Mouse (Mus musculus): ENCODE measurements around the gene Frmd4b. TPM values are rescaled to one million over a fixed set of nuclear protein-coding genes. Genes with fewer than 3 reads are reported as not detected.
"Not testable (repeated sequence)": the region's sequence is repeated elsewhere in the genome, so short reads cannot be mapped to it uniquely, and the experiment has no call there.

Frmd4b gene
- polyA plus RNA-seq, 2 experiments, result 5.7 to 6.4 TPM

DNA sequence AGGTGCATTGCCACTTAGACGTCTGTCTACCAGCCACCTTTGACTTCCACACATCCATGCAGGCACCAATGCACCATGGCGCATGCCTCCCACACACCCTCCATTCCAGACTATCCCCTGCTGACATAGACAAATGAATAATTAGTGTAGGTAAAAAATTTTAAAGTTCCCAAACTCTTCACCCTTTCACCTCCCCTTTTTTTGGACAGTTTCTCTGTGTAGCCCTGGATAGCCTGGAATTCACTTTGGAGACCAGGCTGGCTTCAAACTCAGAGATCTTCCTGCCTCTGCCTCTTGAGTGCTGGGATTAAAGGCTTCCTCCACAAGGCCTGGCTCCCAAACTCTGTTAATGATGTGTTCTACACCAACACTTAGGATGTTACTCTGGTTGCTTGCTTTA lies 253.5 kb downstream of the Frmd4b start:
- WGBS (ENCODE audit: insufficient replicate concordance), result 75% methylated on average over 2 of the region's 2 CpGs
- Histone ChIP-seq H3K4me3 (ENCODE audit: insufficient read depth in 1 of 2, low read depth in 2 of 2, low read length in 2 of 2) (no peak overlapping the region), H3K27ac (no peak overlapping the region), H3K27me3 (ENCODE audit: control insufficient read depth, insufficient read depth, low read length) (no peaks in the 10 kb centered on the region), H3K4me1 (replicated peaks; ENCODE audit: control insufficient read depth in 2 of 2, insufficient read depth in 2 of 2, low read length in 1 of 2) (no peaks in the 10 kb centered on the region), H3K4me2 (ENCODE audit: low read depth) (no peak overlapping the region), H3K9ac (replicated peaks) (no peak overlapping the region), H3K36me3 (replicated peaks; ENCODE audit: control insufficient read depth, insufficient read depth, low read depth) (no peaks in the 10 kb centered on the region), H3K9me3 (ENCODE audit: control insufficient read depth, low read length) (no peaks in the 10 kb centered on the region)
- ATAC-seq (ENCODE audit: insufficient read depth) (no peak), DNase-seq (ENCODE audit: low read depth in 3 of 3, low spot score in 3 of 3) (no peak)
- TF ChIP-seq CTCF (IDR thresholded peaks at IDR 0.05; ENCODE audit: low read depth), result no peak
- TF ChIP-seq EP300 (IDR thresholded peaks at IDR 0.05; ENCODE audit: low read depth), result no peak

DNA sequence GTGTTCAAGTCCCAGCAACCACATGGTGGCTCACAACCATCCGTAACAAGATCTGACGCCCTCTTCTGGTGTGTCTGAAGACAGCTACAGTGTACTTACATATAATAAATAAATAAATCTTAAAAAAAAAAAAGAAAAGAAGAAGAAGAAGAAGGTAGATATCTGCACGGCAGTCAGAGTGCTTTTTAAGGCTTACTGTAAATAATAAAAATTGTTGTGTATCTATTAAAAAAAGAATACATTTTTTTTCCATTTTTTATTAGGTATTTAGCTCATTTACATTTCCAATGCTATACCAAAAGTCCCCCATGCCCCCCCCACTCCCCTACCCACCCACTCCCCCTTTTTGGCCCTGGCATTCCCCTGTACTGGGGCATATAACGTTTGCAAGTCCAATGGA lies 259.7 kb downstream of the Frmd4b start:
- DNase-seq (ENCODE audit: low read depth in 3 of 3, low spot score in 3 of 3), result peak; percentile 15 to 74 (median 49)
- H3K4me1 ChIP-seq (replicated peaks; ENCODE audit: control insufficient read depth in 2 of 2, insufficient read depth in 2 of 2, low read length in 1 of 2), result not testable (repeated sequence)
- 59% methylated on average over 2 of the region's 4 CpGs for whole genome bisulfite sequencing (ENCODE audit: insufficient replicate concordance)

DNA sequence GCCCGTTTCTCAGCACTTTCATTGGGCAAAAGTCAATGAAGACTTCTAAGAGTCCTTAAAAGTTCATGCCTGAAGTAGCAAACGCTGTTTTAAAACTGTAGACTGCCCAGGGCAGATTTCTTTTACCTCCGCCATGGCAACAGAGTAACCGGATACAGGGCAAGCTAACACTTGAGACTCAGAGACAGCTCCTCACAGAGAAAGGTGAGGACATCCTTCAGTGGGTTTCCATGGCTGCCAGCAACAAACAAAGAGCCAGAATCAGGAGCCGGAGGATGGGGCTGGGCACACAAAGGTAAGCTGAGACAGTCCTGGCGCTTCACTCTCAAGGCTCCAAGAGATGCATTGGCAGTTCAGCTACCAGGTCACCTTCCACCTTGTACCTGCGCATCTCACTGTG lies 260.7 kb downstream of the Frmd4b start:
- no peak overlapping the region for H3K4me2 ChIP-seq (ENCODE audit: low read depth)
- WGBS (ENCODE audit: insufficient replicate concordance), result 67% methylated on average over 7 of the region's 7 CpGs

More for the DNA sequence above, 259.7 kb downstream of the Frmd4b start:
- not testable (repeated sequence) for ATAC-seq (ENCODE audit: insufficient read depth); H3K9ac ChIP-seq (replicated peaks); H3K36me3 ChIP-seq (replicated peaks; ENCODE audit: control insufficient read depth, insufficient read depth, low read depth); H3K4me3 ChIP-seq (ENCODE audit: insufficient read depth in 1 of 2, low read depth in 2 of 2, low read length in 2 of 2); H3K27me3 ChIP-seq (ENCODE audit: control insufficient read depth, insufficient read depth, low read length); H3K4me2 ChIP-seq (ENCODE audit: low read depth); H3K9me3 ChIP-seq (ENCODE audit: control insufficient read depth, low read length); H3K27ac ChIP-seq

DNA sequence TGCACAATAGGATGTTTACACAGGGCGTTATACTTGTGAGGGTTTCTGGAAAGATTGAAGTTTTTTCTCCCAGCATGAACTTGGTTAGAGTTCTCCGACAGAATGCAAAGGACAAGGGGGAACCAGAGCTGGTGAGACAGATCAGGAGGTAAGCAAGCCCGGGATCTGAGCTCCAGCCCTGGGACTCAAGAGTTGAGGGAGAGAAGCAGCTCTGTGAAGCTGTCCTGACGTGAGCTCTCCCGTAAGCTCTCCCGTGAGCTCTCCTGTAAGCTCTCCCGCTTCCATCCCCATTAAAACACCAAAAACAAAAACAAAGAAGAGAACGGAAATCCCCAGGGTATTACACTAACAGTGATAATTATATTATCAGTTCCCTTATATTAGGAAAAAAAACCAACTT lies 262.2 kb downstream of the Frmd4b start:
- 53% methylated on average over 8 of the region's 8 CpGs for WGBS (ENCODE audit: insufficient replicate concordance)
- H3K27ac ChIP-seq, result no peak overlapping the region
- H3K9ac ChIP-seq (replicated peaks), result no peak overlapping the region
- H3K4me2 ChIP-seq (ENCODE audit: low read depth), result no peak overlapping the region; the same call in 1 of the 2 replicates
- DNase-seq (ENCODE audit: low read depth in 3 of 3, low spot score in 3 of 3), result no peak
- ATAC-seq (ENCODE audit: insufficient read depth), result no peak
- H3K4me1 ChIP-seq (replicated peaks; ENCODE audit: control insufficient read depth in 2 of 2, insufficient read depth in 2 of 2, low read length in 1 of 2), result peaks cover 0 to 8% of the 10 kb centered on the region in 2 experiments; a peak in 3 of 4 replicates
- no peak overlapping the region for H3K4me3 ChIP-seq (ENCODE audit: insufficient read depth in 1 of 2, low read depth in 2 of 2, low read length in 2 of 2)
- TF ChIP-seq CTCF (IDR thresholded peaks at IDR 0.05; ENCODE audit: low read depth), result no peak
- TF ChIP-seq EP300 (IDR thresholded peaks at IDR 0.05; ENCODE audit: low read depth), result no peak
- no peaks in the 10 kb centered on the region for H3K36me3 ChIP-seq (replicated peaks; ENCODE audit: control insufficient read depth, insufficient read depth, low read depth)
- H3K27me3 ChIP-seq (ENCODE audit: control insufficient read depth, insufficient read depth, low read length), result no peaks in the 10 kb centered on the region
- no peaks in the 10 kb centered on the region for H3K9me3 ChIP-seq (ENCODE audit: control insufficient read depth, low read length)

More for the DNA sequence above, 260.7 kb downstream of the Frmd4b start:
- Histone ChIP-seq H3K9ac (replicated peaks) (no peak overlapping the region), H3K9me3 (ENCODE audit: control insufficient read depth, low read length) (no peaks in the 10 kb centered on the region), H3K27me3 (ENCODE audit: control insufficient read depth, insufficient read depth, low read length) (no peaks in the 10 kb centered on the region), H3K27ac (no peak overlapping the region), H3K4me1 (replicated peaks; ENCODE audit: control insufficient read depth in 2 of 2, insufficient read depth in 2 of 2, low read length in 1 of 2) (peaks cover 0 to 5% of the 10 kb centered on the region in 2 experiments; a peak in 2 of 4 replicates), H3K4me3 (ENCODE audit: insufficient read depth in 1 of 2, low read depth in 2 of 2, low read length in 2 of 2) (no peak overlapping the region), H3K36me3 (replicated peaks; ENCODE audit: control insufficient read depth, insufficient read depth, low read depth) (no peaks in the 10 kb centered on the region)
- ATAC-seq (ENCODE audit: insufficient read depth) (no peak), DNase-seq (ENCODE audit: low read depth in 3 of 3, low spot score in 3 of 3) (no peak)
- no peak for TF ChIP-seq EP300 (IDR thresholded peaks at IDR 0.05; ENCODE audit: low read depth)
- TF ChIP-seq CTCF (IDR thresholded peaks at IDR 0.05; ENCODE audit: low read depth), result no peak

DNA sequence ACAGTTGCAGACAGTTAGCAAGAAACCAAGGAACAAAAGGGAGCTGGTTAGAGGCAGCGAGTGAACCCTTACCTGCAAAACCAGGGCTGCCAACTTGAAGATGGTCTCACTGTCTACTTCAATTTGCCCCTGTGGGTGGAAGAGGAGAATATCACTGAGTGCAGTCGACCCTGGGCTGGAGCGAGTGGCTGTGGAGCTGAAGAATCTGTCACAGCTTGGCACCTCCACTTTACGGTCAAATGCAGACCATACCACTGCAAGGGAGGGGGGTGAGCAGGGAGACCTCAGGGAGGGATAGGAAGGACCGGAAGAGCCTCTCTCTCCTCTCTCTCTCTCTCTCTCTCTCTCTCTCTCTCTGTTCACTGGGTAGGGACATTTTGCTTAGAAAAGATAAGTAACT lies 263.4 kb downstream of the Frmd4b start:
- no peaks in the 10 kb centered on the region for H3K36me3 ChIP-seq (replicated peaks; ENCODE audit: control insufficient read depth, insufficient read depth, low read depth)
- peaks cover 0 to 15% of the 10 kb centered on the region in 2 experiments; a peak in 3 of 4 replicates for H3K4me1 ChIP-seq (replicated peaks; ENCODE audit: control insufficient read depth in 2 of 2, insufficient read depth in 2 of 2, low read length in 1 of 2)
- TF ChIP-seq EP300 (IDR thresholded peaks at IDR 0.05; ENCODE audit: low read depth) (no peak), CTCF (IDR thresholded peaks at IDR 0.05; ENCODE audit: low read depth) (no peak)
- no peak overlapping the region for H3K27ac ChIP-seq
- DNase-seq (ENCODE audit: low read depth in 3 of 3, low spot score in 3 of 3) (no peak), ATAC-seq (ENCODE audit: insufficient read depth) (no peak)
- no peak overlapping the region; the same call in 1 of the 2 replicates for H3K4me2 ChIP-seq (ENCODE audit: low read depth)
- 20% methylated on average over 5 of the region's 5 CpGs for WGBS (ENCODE audit: insufficient replicate concordance)
- no peaks in the 10 kb centered on the region for H3K27me3 ChIP-seq (ENCODE audit: control insufficient read depth, insufficient read depth, low read length)
- H3K4me3 ChIP-seq (ENCODE audit: insufficient read depth in 1 of 2, low read depth in 2 of 2, low read length in 2 of 2), result peak overlapping the region; percentile 39 to 60
- H3K9me3 ChIP-seq (ENCODE audit: control insufficient read depth, low read length), result no peaks in the 10 kb centered on the region
- H3K9ac ChIP-seq (replicated peaks), result no peak overlapping the region

All from liver, embryonic 14.5 days (tissue).